Mouse (Mus musculus) erythroblast, embryonic 14.5 days (primary cell): ENCODE measurements around the gene Jade2. TPM values are rescaled to one million over a fixed set of nuclear protein-coding genes. Genes with fewer than 3 reads are reported as not detected.
A peak's percentile ranks its signal among the peaks of the same experiment; 100 is the strongest.

Source experiments
- H3K27me3 ChIP-seq: 2 replicates; pipeline ENCODE4 v1.6.1; 2012; ENCODE audit warnings: inconsistent platforms; ENCODE audit not compliant: control insufficient read depth
- H3K36me3 ChIP-seq: 2 replicates; pipeline ENCODE4 v1.6.1; 2012; ENCODE audit warnings: mild to moderate bottlenecking, inconsistent platforms; ENCODE audit not compliant: control insufficient read depth
- H3K4me1 ChIP-seq: 2 replicates; pipeline ENCODE4 v1.6.1; 2012; ENCODE audit warnings: inconsistent platforms; ENCODE audit not compliant: control insufficient read depth
- H3K4me3 ChIP-seq: replicated peaks from 2 replicates; pipeline ENCODE3; 2012; ENCODE audit warnings: moderate library complexity, mild to moderate bottlenecking, inconsistent platforms
- H3K9me3 ChIP-seq: 2 replicates; pipeline ENCODE4 v1.6.1; 2012; ENCODE audit warnings: low read length, inconsistent platforms, mixed read lengths; ENCODE audit not compliant: control insufficient read depth
- GATA1 ChIP-seq: IDR thresholded peaks from 2 replicates; pipeline ENCODE4 v1.6.1; 2012; ENCODE audit warnings: low read length, inconsistent platforms, mixed read lengths
- TAL1 ChIP-seq: IDR thresholded peaks from 3 replicates; pipeline ENCODE4 v1.6.1; 2012; ENCODE audit warnings: low read length, inconsistent platforms, mixed read lengths
- polyA plus RNA-seq: library from polyadenylated mRNA; stranded (reverse); fragments of >175 nt; gene quantifications from 2 replicates; pipeline ENCODE4 v1.2.3, GENCODE M21; 2012

The Jade2 gene
- polyA plus RNA-seq, 1 experiment, result 0.18 TPM

- Histone ChIP-seq H3K27me3 (peaks cover 13% of the 10 kb centered on the region), H3K9me3 (no peaks in the 10 kb centered on the region), H3K4me1 (peaks cover 63% of the 10 kb centered on the region), H3K36me3 (peaks cover 6% of the 10 kb centered on the region), H3K4me3 (no peak overlapping the region)
- TF ChIP-seq TAL1 (no peak), GATA1 (no peak)
Observed at GRCm38 (mm10) chr11:51852091-51852521, 5.3 kb downstream of the Jade2 start.

DNA sequence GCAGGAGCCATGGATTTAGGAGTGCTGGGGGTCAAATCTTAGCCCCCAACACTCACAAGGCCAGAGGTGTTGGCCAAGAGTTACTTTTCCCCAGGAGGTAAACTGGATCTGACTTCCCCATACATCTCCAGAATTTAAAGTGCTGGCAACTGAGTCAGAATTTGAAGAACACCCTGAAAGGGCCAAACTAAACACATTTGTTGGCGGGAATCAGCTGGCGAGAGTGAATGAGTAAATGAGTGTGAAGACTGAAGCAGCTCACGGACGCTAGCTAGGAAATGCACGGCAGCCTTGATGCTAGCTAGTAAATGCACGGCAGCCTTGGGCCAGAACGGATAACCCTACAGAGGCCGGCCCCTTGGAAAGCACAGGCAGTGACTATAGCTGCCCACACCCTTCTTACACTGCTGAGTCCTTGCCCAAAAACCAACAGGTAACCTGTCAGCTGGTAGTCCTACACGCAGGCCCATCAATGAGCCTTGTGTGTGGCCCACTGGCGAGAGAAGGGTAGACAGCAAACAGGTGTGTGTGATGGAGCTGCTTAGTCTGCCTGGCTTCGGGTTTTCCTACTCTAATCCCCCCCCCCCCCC lies 6.6 kb downstream of the Jade2 start:
- Histone ChIP-seq H3K9me3 (no peaks in the 10 kb centered on the region), H3K4me3 (no peak overlapping the region), H3K36me3 (peaks cover 13% of the 10 kb centered on the region), H3K4me1 (peaks cover 65% of the 10 kb centered on the region), H3K27me3 (peaks cover under 1% of the 10 kb centered on the region; the same call in 1 of the 2 replicates)
- TF ChIP-seq TAL1 (no peak), GATA1 (no peak)

DNA sequence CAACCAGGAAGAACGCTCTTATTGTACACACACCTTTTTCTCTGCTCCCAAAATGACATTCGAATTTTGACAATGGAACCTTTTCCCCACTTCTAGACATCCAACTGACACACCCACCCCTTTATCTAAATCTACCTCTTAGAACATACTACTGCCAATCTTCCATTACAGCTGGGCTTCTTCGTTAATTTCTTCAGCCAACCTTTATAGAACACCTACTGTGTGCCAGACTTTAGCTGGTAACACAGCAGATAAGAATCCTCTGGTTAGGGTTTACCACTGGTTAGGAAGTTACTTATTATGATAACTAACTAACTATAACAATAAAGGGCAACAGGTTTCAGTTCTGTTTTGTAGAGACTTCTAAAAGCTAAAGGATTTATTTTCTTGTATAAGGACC lies 9.1 kb downstream of the Jade2 start:
- no peak for TF ChIP-seq TAL1
- TF ChIP-seq GATA1, result no peak; the same call in 1 of the 2 replicates
- peak overlapping the region; percentile 28 for H3K4me3 ChIP-seq
- no peaks in the 10 kb centered on the region for H3K9me3 ChIP-seq
- peaks cover 68% of the 10 kb centered on the region for H3K4me1 ChIP-seq
- H3K27me3 ChIP-seq, result no peaks in the 10 kb centered on the region
- H3K36me3 ChIP-seq, result peaks cover 22% of the 10 kb centered on the region

DNA sequence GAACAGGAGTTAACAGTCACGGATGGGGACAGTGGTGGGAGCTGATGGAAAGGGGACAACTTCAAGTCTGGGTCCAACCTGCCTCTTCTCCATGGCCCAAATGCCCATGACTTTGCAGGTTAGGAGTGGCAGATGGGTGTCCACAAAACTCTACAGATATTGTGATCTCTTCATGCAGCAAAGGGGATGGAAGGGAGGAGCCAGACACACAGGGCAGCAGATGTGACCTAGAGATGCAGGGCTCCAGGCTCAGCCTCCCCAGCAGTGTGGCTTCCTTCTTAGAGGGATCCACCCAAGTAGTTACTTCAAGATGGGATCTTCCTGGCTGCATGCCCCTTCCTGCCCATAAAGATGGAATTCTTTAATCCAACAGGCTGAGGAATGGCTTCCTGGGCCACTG lies 9.6 kb downstream of the Jade2 start:
- TF ChIP-seq TAL1, result peak; percentile 68
- peak; percentile 62 for TF ChIP-seq GATA1
- Histone ChIP-seq H3K4me1 (peaks cover 68% of the 10 kb centered on the region), H3K36me3 (peaks cover 25% of the 10 kb centered on the region), H3K9me3 (no peaks in the 10 kb centered on the region), H3K4me3 (peak overlapping the region; percentile 28), H3K27me3 (no peaks in the 10 kb centered on the region)

GRCm38 (mm10) chr11:51845981-51846883 lies 11.2 kb downstream of the Jade2 start:
- H3K9me3 ChIP-seq, result no peaks in the 10 kb centered on the region
- no peaks in the 10 kb centered on the region for H3K27me3 ChIP-seq
- H3K36me3 ChIP-seq, result peaks cover 37% of the 10 kb centered on the region
- H3K4me3 ChIP-seq, result no peak overlapping the region
- H3K4me1 ChIP-seq, result peaks cover 82% of the 10 kb centered on the region
- TF ChIP-seq TAL1 (no peak), GATA1 (no peak)

GRCm38 (mm10) chr11:51844529-51845098 lies 12.8 kb downstream of the Jade2 start:
- no peak for TF ChIP-seq TAL1
- no peak for TF ChIP-seq GATA1
- Histone ChIP-seq H3K4me3 (no peak overlapping the region), H3K36me3 (peaks cover 40% of the 10 kb centered on the region), H3K4me1 (peaks cover 88% of the 10 kb centered on the region), H3K27me3 (no peaks in the 10 kb centered on the region), H3K9me3 (no peaks in the 10 kb centered on the region)

- H3K27me3 ChIP-seq, result no peaks in the 10 kb centered on the region
- no peaks in the 10 kb centered on the region for H3K9me3 ChIP-seq
- peaks cover 36% of the 10 kb centered on the region for H3K36me3 ChIP-seq
- no peak for TF ChIP-seq TAL1
- no peak for TF ChIP-seq GATA1
- peaks cover 88% of the 10 kb centered on the region for H3K4me1 ChIP-seq
- H3K4me3 ChIP-seq, result no peak overlapping the region
Observed at GRCm38 (mm10) chr11:51843898-51844297, 13.6 kb downstream of the Jade2 start.

- H3K9me3 ChIP-seq, result no peaks in the 10 kb centered on the region
- peaks cover 39% of the 10 kb centered on the region for H3K36me3 ChIP-seq
- peaks cover 88% of the 10 kb centered on the region for H3K4me1 ChIP-seq
- no peaks in the 10 kb centered on the region for H3K27me3 ChIP-seq
- TF ChIP-seq TAL1 (no peak), GATA1 (no peak)
- no peak overlapping the region for H3K4me3 ChIP-seq
Observed at GRCm38 (mm10) chr11:51843168-51843567, 14.3 kb downstream of the Jade2 start.

GRCm38 (mm10) chr11:51841149-51841548 lies 16.3 kb downstream of the Jade2 start:
- peaks cover 88% of the 10 kb centered on the region for H3K4me1 ChIP-seq
- peak overlapping the region; percentile 51 for H3K4me3 ChIP-seq
- no peaks in the 10 kb centered on the region for H3K9me3 ChIP-seq
- H3K36me3 ChIP-seq, result peaks cover 38% of the 10 kb centered on the region
- no peak for TF ChIP-seq GATA1
- TF ChIP-seq TAL1, result no peak
- H3K27me3 ChIP-seq, result no peaks in the 10 kb centered on the region
